In the genomic region with DNA sequence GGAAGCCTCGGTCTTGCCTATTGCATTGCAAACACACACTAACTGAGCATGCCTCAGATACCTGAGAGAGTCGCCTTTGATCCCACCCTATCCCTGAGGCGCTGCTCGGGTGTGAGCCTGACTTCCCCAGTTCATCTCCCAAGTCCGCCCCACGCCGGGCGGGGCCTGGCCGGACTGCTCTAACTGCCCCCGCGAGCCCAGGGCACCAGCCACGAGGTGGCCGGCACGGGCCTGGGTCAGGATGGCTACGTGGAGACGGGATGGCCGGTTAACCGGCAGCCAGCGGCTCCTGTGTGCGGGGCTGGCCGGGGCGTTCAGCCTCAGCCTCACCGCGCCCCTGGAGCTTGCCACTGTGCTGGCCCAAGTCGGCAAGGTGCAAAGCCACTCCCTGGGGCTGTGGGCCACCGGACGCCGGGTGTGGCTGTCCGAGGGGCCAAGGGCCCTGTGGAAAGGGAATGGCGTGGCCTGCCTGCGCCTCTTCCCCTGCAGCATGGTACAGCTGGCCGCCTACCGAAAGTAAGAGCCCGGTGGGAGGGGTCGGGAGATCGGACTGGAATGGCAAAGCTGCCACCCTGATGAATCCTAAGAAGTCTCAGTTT, we compare ENCODE assay signal across 8 mouse cellular contexts. TPM values are rescaled to one million over a fixed set of nuclear protein-coding genes. Genes with fewer than 3 reads are reported as not detected.
DNase-seq lines count a peak whose midpoint lies in the region; ATAC-seq and TF ChIP-seq lines count a peak whose summit lies in the region.

Gene Slc25a43 (plus strand): TSS at position 157 of the 599 bp plus-strand sequence.

- peak within 1 kb of the TSS; percentile 61 for H3K4me2 ChIP-seq in forebrain, postnatal 0 days (ENCODE audit: low read depth)
- H3K4me2 ChIP-seq in intestine, embryonic 15.5 days (replicated peaks): peak within 1 kb of the TSS; percentile 78
- H3K4me2 ChIP-seq in liver, postnatal 0 days (ENCODE audit: low read depth, low read length): peak within 1 kb of the TSS; percentile 82
- H3K4me2 ChIP-seq in neural tube, embryonic 14.5 days (ENCODE audit: low read depth, low read length): peak within 1 kb of the TSS; percentile 35

- no peak for TF ChIP-seq EP300 in ES-Bruce4 (IDR thresholded peaks at IDR 0.05; ENCODE audit: insufficient read depth, low read depth, low read length)
- TF ChIP-seq EP300 in liver, postnatal 0 days (IDR thresholded peaks at IDR 0.05; ENCODE audit: low read depth): no peak

- DNase-seq in adrenal gland, adult 18-20 months (ENCODE audit: low spot score in 2 of 2): peak; percentile 30 to 32
- no peak for DNase-seq in forebrain, postnatal 0 days
- peak; percentile 39 for DNase-seq in liver, postnatal 0 days
- DNase-seq in layer of hippocampus, postnatal 25 days (ENCODE audit: extremely low spot score in 1 of 2, low spot score in 1 of 2): no peak
- DNase-seq in left cerebral cortex, adult 18-20 months (ENCODE audit: low spot score in 2 of 2): no peak

- 33% methylated on average over 36 of the region's 36 CpGs for WGBS in forebrain, postnatal 0 days
- WGBS in intestine, embryonic 15.5 days: 24% methylated on average over 34 of the region's 36 CpGs
- 20% methylated on average over 35 of the region's 36 CpGs for WGBS in liver, postnatal 0 days (ENCODE audit: insufficient replicate concordance)
- 18% methylated on average over 35 of the region's 36 CpGs for WGBS in neural tube, embryonic 14.5 days

- peak within 1 kb of the TSS; percentile 85 for H3K9ac ChIP-seq in ES-Bruce4 (ENCODE audit: low read depth, poor library complexity, severe bottlenecking)
- peak within 1 kb of the TSS; percentile 46 for H3K9ac ChIP-seq in forebrain, postnatal 0 days
- H3K9ac ChIP-seq in intestine, embryonic 15.5 days: peak within 1 kb of the TSS; percentile 58
- H3K9ac ChIP-seq in liver, postnatal 0 days (replicated peaks): peak within 1 kb of the TSS; percentile 70
- peak within 1 kb of the TSS; percentile 60 for H3K9ac ChIP-seq in neural tube, embryonic 14.5 days (replicated peaks; ENCODE audit: low read depth, low read length)

- TF ChIP-seq POLR2A in ES-Bruce4 (IDR thresholded peaks at IDR 0.05; ENCODE audit: insufficient read depth, low read length): no peak

- peak; percentile 18; the same call in 1 of the 2 replicates for ATAC-seq in forebrain, postnatal 0 days
- peak; percentile 90 for ATAC-seq in intestine, embryonic 15.5 days
- ATAC-seq in liver, postnatal 0 days: peak; percentile 49
- peak; percentile 58; the same call in 1 of the 2 replicates for ATAC-seq in neural tube, embryonic 14.5 days (ENCODE audit: low read depth)

- H3K27me3 ChIP-seq in ES-Bruce4 (ENCODE audit: control insufficient read depth, insufficient read depth, low read length, poor library complexity, severe bottlenecking): no peaks in the 10 kb centered on the region
- H3K27me3 ChIP-seq in forebrain, postnatal 0 days (ENCODE audit: insufficient read depth, low read length): no peaks in the 10 kb centered on the region
- H3K27me3 ChIP-seq in intestine, embryonic 15.5 days (replicated peaks): no peaks in the 10 kb centered on the region
- no peaks in the 10 kb centered on the region for H3K27me3 ChIP-seq in liver, postnatal 0 days (ENCODE audit: insufficient read depth, low read length)
- H3K27me3 ChIP-seq in neural tube, embryonic 14.5 days (ENCODE audit: control insufficient read depth, insufficient read depth, low read length): no peaks in the 10 kb centered on the region

- H3K27ac ChIP-seq in ES-Bruce4 (ENCODE audit: insufficient read depth, low read length): peak within 1 kb of the TSS; percentile 49
- H3K27ac ChIP-seq in forebrain, postnatal 0 days (ENCODE audit: low read depth, low read length): no peak within 1 kb of the TSS
- H3K27ac ChIP-seq in intestine, embryonic 15.5 days: 0 out of 2 replicates have a peak within 1 kb of the TSS, but pooled peaks have one; percentile 9
- H3K27ac ChIP-seq in liver, postnatal 0 days (ENCODE audit: low read depth): peak within 1 kb of the TSS; percentile 29; the same call in 1 of the 2 replicates
- no peak within 1 kb of the TSS for H3K27ac ChIP-seq in neural tube, embryonic 14.5 days (ENCODE audit: low read depth, low read length)

- no peaks in the 10 kb centered on the region for H3K9me3 ChIP-seq in ES-Bruce4 (replicated peaks; ENCODE audit: control insufficient read depth, insufficient read depth, low read length, poor library complexity, severe bottlenecking)
- no peaks in the 10 kb centered on the region for H3K9me3 ChIP-seq in forebrain, postnatal 0 days (ENCODE audit: low read length)
- H3K9me3 ChIP-seq in intestine, embryonic 15.5 days: no peaks in the 10 kb centered on the region
- no peaks in the 10 kb centered on the region for H3K9me3 ChIP-seq in liver, postnatal 0 days (ENCODE audit: low read length)
- no peaks in the 10 kb centered on the region for H3K9me3 ChIP-seq in neural tube, embryonic 14.5 days (ENCODE audit: control insufficient read depth, low read length)

- no peak for TF ChIP-seq CTCF in ES-Bruce4 (IDR thresholded peaks at IDR 0.05; ENCODE audit: low read depth, low read length)
- no peak for TF ChIP-seq CTCF in forebrain, postnatal 0 days (IDR thresholded peaks at IDR 0.05; ENCODE audit: low read depth)
- TF ChIP-seq CTCF in liver, postnatal 0 days (IDR thresholded peaks at IDR 0.05; ENCODE audit: low read depth): no peak

- H3K4me1 ChIP-seq in ES-Bruce4 (ENCODE audit: control insufficient read depth, insufficient read depth, low read length): no peaks in the 10 kb centered on the region
- no peaks in the 10 kb centered on the region for H3K4me1 ChIP-seq in forebrain, postnatal 0 days (ENCODE audit: insufficient read depth)
- no peaks in the 10 kb centered on the region for H3K4me1 ChIP-seq in intestine, embryonic 15.5 days (replicated peaks)
- H3K4me1 ChIP-seq in liver, postnatal 0 days (ENCODE audit: insufficient read depth): no peaks in the 10 kb centered on the region
- H3K4me1 ChIP-seq in neural tube, embryonic 14.5 days (ENCODE audit: control insufficient read depth, insufficient read depth, low read length): no peaks in the 10 kb centered on the region

- H3K36me3 ChIP-seq in ES-Bruce4 (ENCODE audit: control insufficient read depth, insufficient read depth, low read length, poor library complexity, severe bottlenecking): no peaks in the 10 kb centered on the region
- no peaks in the 10 kb centered on the region for H3K36me3 ChIP-seq in forebrain, postnatal 0 days (ENCODE audit: insufficient read depth)
- no peaks in the 10 kb centered on the region for H3K36me3 ChIP-seq in intestine, embryonic 15.5 days
- H3K36me3 ChIP-seq in liver, postnatal 0 days (replicated peaks; ENCODE audit: insufficient read depth, low read length): no peaks in the 10 kb centered on the region
- H3K36me3 ChIP-seq in neural tube, embryonic 14.5 days (ENCODE audit: control insufficient read depth, insufficient read depth, low read length): no peaks in the 10 kb centered on the region

- H3K4me3 ChIP-seq in ES-Bruce4 (ENCODE audit: low read depth, low read length): peak within 1 kb of the TSS; percentile 69
- peak within 1 kb of the TSS; percentile 29 for H3K4me3 ChIP-seq in forebrain, postnatal 0 days (ENCODE audit: low read depth, low read length)
- peak within 1 kb of the TSS; percentile 45 for H3K4me3 ChIP-seq in intestine, embryonic 15.5 days (replicated peaks)
- H3K4me3 ChIP-seq in liver, postnatal 0 days (ENCODE audit: low read depth, low read length): peak within 1 kb of the TSS; percentile 49
- H3K4me3 ChIP-seq in neural tube, embryonic 14.5 days (ENCODE audit: low read depth, low read length): peak within 1 kb of the TSS; percentile 29

RNA-seq across cellular contexts. Expression of gene Slc25a43, which starts in this region (rescaled TPM):
- polyA plus RNA-seq in ES-Bruce4 (2011; ENCODE audit: insufficient read depth, insufficient read length, low read depth, missing spikeins): 5.2 and 7.8 TPM in 2 replicates
- total RNA-seq in adrenal gland, adult 18-20 months (2021): 1 to 10 TPM; 1.2 to 2.1 TPM
- total RNA-seq in forebrain, postnatal 0 days (2014; rRNA removed): 0.33 TPM in 1 of 2 replicates, not detected in the other
- 0.13 and 0.54 TPM in 2 replicates for polyA plus RNA-seq in forebrain, postnatal 0 days (2015; fragmentation: Nextera tagmentation; extraction: Ambion mirVana)
- 2.9 and 4.2 TPM in 2 replicates for polyA plus RNA-seq in intestine, embryonic 15.5 days (2015; fragmentation: Nextera tagmentation; extraction: Ambion mirVana)
- 0.41 and 0.69 TPM in 2 replicates for polyA plus RNA-seq in liver, postnatal 0 days (2015; fragmentation: Nextera tagmentation; extraction: Ambion mirVana)
- 0.59 and 1.0 TPM in 2 replicates for polyA plus RNA-seq in neural tube, embryonic 14.5 days (2014; fragmentation: Nextera tagmentation; extraction: Ambion mirVana)
- under 1 TPM in 1 of 2 experiments, not detected in 1; 0.32 TPM for total RNA-seq in layer of hippocampus, postnatal 25 days (2021)
- total RNA-seq in left cerebral cortex, adult 18-20 months (2021): under 1 TPM; 0.42 to 0.70 TPM

Comparison
In these comparisons a context has a peak if more than half of its experiments do, and no peak if none do; other contexts are left out.
1. Peak in ATAC-seq, H3K4me3 ChIP-seq, H3K9ac ChIP-seq and H3K4me2 ChIP-seq in forebrain, postnatal 0 days; RNA of the gene not detected or under 1 TPM.
2. Peak in DNase-seq, ATAC-seq, H3K4me3 ChIP-seq, H3K27ac ChIP-seq, H3K9ac ChIP-seq and H3K4me2 ChIP-seq in liver, postnatal 0 days; RNA of the gene not detected or under 1 TPM.
3. H3K27ac ChIP-seq: peak in ES-Bruce4 (single experiment) and intestine, embryonic 15.5 days (single experiment); none in forebrain, postnatal 0 days (single experiment) and neural tube, embryonic 14.5 days (single experiment).
4. DNase-seq: peak in adrenal gland, adult 18-20 months (2 of 2); none in forebrain, postnatal 0 days (single experiment), layer of hippocampus, postnatal 25 days (0 of 2) and left cerebral cortex, adult 18-20 months (0 of 2).
5. ATAC-seq: peak in every context shown above with its lines; median percentile 90 in intestine, embryonic 15.5 days; 58 in neural tube, embryonic 14.5 days; 49 in liver, postnatal 0 days; 18 in forebrain, postnatal 0 days.
6. Peak in every context shown above with its lines, with median percentiles within 50 percentile points of each other: H3K4me3 ChIP-seq, H3K9ac ChIP-seq and H3K4me2 ChIP-seq.